Mouse (Mus musculus) urinary bladder, postnatal 25 days (tissue): ENCODE measurements around the gene Cfi.

Source experiments
- DNase-seq: peaks from one replicate; pipeline ENCODE4 v3.0.0; 2022; ENCODE audit warnings: low spot score

Cfi gene

DNA sequence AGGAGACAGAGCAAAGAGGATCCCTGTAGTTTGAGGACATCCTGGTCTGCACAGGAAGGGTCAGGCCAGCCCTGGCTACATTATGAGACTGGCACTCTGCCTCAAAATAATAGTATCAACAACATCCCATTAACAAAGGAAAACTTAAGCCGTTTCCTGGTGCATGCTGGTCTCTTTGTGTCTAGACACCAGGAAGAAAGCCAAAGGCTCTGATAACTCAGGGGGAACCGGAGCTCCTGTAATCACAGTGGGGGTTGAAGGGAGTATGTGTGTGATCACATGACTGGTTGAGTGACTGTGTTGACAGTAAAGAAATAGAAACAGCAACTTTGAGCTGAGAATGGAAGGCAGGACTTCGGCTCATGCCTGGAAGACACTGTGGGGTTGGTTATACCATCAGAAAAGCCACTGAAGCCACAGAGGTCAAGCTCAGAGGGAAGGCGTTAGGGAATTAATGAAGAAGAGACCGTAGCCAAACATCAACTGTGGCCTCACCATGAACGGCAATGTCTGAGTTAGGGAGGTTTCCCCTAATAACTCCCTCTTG, at the start of gene Cfi:
Gene Cfi, plus strand, starts transcription at position 497 of the 547 bp plus-strand sequence.
- DNase-seq = no peak

DNA sequence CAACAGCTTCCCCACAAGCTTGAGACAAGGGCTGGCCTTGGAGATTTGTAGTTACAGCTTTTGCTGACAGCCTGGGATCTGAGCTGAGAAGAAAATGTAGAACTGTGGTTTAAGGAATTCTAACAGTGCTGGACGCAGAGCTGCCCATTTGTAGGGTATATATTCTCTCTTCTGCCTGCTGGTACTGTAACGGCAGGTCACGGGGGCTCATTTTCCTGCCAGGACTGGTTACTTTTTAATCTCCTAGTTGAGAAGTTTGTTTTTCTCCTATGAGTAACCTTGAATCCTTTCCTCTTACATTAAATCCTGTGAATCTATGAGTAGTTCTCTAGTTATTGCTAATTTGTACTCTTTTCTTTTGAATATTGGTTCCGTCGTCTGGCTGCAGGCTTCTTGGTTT, 41.9 kb upstream of the Cfi start:
- no peak for DNase-seq

DNA sequence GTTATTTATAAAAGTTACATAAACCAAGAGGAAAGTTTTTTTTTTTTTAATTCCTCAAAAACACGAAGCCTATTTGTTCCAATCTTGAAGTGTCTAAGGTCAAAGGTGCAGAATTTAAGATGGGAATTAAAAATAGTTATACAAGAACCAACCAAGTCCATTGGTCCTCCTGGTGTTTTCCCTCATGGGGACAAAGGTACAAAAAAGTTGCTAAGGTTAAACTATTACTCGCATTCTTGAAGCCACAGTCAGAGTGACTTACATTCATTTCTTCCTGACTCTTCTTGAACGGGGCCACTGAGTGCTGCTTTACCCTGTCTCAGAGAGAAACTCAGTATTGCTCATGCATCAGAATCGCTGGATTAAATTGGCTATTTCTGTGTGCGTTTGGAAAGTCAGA, 38.3 kb upstream of the Cfi start:
- DNase-seq = no peak

DNA sequence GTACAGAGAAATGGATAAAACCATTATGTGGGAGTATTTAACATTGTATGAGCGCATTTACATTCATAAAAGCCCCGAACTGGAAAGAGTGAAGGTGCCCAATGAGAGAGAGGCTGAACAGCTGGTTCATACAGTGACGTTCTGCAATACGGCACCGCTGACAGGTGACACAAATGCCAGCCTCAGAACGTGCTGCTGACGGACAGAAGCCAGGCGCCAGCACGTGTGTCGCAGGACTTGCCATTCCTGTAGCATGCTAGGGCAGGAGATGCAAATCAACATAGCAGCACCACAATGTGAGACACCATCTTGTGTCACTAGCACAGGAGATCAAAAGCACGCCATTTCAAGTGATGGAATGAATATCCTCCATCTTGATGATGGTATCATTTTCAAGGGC, 37.1 kb upstream of the Cfi start:
- no peak for DNase-seq

DNA sequence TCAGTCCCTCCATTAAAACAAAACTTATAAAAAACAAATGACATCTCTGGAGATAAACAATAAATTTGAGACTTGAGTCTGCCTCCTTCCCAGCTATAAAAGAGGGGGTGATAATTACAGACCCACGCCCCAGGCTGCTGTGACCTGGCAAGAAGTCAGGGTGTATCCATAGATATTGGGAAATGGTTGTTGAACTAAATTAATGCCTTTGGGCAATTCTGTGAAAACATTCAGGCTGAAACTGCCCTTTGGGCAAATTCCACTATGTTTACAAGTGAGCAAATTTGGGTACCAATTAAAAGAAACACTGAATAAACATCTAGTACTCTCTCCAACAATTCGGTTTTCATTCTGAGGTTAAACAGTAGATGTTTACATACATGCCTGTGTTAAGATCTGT, 36.7 kb upstream of the Cfi start:
- DNase-seq = no peak

DNA sequence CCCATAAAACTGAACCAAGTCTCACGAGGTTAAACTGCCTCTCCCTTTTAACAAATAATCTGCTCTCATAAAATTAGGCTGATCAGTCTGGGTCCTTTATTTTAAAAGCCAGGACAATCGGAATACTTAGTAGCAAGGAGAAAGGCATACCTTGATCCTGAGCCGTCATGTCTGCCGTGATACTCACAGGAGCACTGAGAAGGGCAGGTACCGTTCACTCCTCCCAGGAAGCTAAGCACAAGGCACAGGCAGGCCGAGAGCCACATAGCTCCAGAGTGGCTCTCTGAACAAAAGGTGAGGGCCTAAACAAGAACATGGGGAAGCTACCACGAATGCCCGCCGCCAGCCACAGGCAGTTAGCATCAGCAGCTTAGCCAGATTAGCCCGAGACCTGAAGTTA, 31.9 kb upstream of the Cfi start, which contains the start of gene Lrit3:
Gene Lrit3, minus strand, starts transcription at position 266 of the 400 bp plus-strand sequence.
- no peak for DNase-seq

DNA sequence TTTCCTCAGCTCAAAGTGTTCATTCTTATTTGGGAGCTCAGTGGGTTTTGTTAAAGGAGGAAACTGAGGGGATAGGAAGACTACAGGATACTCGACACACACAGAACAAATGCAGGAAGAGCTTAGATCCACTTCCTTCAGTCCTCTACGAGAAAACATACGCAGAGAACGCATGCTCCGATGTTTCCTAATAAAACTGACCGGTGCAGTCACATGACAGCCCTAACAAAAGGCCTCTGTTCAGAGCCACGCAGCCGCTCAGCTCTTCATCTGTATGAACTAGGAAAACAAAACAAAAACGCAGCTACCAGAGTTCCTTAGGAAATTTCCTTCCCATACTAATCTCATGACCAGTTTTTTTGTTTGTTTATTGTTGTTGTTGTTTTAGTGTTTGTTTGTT, 14.8 kb upstream of the Cfi start:
- DNase-seq = no peak

DNA sequence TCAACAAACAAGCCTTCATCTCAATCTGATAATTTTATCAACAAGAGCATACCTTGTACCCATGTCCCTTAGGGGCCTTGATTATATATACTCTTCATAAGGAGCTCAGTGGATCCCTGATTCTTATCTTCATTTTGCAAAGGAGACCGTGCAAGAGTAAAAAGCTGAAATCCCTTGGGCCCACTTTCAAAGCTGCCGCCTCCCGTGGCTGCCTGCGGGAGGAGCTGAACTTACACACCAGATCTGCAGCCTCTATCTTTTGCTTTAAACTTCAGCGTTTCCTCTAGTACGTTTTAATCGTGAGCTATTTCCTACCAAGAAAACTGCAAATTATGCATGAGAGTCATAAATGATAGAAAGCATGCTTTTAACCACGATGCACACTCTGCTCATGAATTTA, 13.9 kb upstream of the Cfi start:
- DNase-seq = no peak

DNA sequence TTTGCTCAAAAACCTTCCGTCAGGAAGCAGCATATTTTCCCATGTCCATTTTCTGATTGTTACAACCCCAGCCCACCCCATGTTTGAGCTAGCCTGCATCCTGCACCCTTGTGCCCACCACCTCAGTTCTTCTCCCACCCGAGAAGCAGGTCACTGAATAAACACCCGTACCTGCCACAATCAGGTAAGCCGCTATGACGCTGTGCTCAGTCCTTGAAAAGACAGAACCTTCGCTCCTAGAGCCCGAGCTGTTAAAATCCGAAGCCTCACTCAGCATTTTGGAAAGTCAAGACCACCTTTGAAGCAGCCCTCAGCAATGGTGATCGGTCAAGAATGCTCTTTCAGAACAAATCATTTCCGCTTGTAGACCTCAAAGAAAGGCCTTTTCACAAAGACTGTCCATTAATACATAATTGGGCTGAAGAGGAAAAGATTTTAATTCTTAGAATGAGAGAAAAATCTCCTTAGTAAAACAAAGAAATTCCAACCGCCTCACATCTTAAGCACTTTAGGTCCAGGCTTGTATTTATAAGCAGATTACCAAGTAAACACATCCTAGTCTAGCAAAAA, 13.4 kb upstream of the Cfi start, which contains the start of gene Rrh:
Gene Rrh, minus strand, starts transcription at position 382 of the 570 bp plus-strand sequence.
- no peak for DNase-seq

DNA sequence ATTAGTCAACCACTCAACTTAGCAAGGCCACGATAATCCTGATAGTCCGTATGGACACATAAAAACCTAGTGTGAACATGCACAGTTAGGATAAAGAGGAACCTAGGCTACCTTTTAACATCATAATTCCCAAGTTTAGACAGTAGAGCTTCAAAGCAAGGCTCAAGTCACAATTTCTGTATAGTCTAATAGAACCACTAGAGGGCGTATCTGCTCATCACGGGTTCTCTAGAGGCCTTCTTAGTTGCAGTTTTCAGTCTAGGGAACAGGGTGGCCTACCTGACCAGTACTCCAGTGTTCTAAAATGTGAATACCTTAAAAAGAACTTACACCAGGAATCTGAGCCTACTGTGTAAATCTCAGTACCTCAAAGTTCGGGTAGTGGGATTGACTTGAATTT, 12.4 kb upstream of the Cfi start:
- DNase-seq = no peak

DNA sequence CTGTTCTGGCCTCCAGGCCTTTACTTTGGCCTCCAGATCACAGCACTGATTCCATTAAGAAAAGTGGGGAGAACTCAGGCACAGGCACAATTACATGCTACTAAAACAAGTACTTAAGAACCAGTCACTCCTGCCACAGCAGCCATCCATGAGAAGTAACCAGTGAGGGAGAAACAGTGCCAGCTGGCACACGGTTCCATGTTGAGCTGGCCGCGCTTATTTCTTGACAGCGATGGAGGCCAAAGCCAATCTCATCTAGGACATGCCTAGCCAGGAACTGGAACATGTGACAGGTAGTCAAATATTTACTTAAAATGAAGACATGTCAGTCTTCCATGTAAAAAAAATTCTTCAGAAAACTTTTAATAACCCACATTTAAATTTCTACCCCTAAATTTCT, 11.5 kb upstream of the Cfi start:
- DNase-seq = no peak

DNA sequence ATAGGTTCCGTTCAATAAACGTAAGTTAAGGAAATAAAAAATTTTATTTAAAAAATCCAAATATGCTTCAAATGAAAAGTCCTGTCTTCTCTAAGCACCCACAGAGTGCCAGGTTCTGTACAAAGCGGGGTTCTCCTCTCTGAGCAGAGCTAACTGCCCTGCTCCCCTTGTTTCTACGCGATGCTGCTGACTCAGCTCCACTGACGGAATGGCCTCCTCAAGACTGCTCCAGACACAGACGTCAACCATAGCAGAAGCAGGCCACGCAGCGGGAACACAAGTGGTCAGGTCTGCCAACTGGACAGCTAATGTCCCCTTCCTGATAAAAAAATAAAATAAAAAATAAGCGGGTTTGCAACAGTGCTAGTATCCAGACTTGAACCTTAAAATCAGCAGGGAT, 10.8 kb upstream of the Cfi start:
- DNase-seq = no peak

DNA sequence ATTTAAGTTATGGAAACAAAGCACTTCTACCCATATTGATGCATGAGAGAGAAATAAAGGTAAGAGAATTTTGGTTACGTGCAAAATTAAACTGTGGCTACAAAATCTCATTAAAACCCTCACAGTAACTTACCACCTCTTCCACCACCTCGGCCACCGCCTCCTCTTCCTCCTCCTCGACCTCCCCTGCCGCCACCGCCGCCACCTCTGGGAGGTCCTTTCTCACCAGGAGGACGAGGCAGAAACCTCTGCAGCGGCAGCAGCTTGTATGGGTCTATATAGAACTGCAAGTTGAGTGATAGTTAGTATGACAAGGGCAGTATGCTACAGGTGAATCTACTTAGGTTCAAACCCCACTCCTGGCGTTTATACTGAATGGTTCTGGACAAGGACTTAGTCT, 9.0 kb upstream of the Cfi start:
- DNase-seq = no peak

DNA sequence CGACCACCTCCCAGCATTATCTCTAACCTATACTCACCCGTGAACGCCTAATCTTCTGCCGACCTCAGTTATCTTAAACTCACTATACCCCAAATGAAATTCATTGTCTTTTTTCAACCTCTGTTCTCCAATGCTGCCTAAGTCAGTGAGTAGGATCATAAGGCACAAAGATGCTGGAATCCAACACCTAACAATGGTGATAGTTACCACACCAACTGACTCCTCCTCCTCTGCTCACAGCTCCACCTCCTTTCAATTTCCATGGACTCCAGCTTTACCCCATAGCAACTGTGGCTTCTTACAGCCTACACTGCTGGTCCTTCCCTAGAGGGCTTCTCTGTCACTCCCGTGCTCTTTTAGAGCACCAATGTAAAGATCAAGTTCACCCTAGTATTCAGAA, 8.0 kb upstream of the Cfi start:
- DNase-seq = no peak

DNA sequence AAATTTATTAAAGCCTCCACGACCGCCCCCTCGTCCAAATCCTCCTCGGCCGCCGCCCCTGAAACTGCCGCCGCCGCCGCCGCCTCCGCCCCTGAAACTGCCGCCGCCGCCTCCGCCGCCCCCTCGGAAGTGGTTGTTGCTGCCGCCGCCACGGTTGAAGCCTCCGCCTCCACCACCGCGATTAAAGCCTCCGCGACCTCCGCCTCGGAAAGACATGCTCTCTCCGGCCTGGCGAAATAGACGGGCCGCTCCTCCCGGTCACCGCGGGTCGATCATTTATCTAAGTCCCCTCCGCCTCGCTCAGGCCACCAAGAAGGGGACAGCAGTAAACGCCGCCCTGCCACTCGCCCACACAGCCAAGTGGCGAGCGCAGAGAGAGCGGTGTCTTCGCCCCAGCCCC, 5.1 kb upstream of the Cfi start:
- peak; percentile 41 for DNase-seq

DNA sequence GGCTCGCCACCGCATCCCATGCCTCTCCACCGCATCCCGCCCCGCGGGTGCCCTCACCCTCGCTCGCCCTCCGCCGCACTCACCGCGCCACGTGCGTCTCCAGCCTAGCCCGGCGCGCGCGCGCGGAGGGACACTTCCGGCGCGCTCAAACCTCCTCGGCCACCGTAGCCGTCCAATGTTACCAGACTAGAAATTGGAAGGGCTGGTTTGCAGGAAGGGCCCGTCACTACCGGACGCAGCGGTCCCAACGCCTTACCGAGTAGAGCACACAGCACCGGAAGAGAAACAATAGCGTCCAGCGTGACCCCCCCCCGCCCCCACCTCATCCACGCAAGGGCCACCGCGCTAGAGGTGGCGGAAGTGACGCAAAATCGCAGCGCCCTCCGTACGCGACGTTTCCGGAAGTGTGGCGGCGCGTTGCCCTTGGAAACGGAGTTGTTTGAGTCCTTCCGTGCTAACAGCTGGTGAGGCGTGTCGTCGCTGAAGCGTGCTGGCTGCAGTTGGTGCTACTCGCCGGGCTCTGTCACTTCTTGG, 4.6 kb upstream of the Cfi start, which contains the start of gene Gar1:
Gene Gar1, minus strand, starts transcription at position 362 of the 534 bp plus-strand sequence.
- DNase-seq = peak; percentile 93

DNA sequence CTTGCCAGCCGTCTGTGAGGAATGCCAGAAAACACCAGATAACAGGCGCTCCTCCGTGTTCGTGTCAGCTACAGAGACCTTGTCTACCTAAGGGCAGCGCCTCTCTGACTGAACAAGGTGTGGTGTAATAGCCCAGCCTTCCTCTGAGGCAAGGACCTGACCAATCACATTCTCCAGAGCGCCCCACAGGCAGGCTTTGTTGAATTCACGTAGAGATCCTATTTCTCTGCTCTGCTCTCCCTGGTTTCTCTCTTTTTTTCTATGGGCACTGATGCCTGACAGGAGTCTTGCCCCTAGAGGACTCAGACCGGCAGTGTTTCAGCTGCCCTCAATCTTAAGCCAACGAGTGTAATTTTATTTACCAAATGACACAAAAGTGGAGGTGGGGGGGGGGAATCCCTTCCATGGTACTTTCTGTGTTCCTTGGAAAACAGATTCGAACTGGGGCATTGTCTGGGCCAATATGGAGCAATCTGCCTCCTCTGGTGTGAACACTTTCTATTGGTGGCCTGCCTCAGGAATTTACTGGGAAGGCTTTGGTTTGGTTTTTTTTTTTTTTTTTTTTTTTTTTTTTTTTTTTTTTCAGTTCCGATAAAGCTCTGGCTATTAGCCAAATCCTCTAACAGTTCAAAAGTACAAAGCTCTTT, 490 bp downstream of the Cfi start:
- DNase-seq = no peak

DNA sequence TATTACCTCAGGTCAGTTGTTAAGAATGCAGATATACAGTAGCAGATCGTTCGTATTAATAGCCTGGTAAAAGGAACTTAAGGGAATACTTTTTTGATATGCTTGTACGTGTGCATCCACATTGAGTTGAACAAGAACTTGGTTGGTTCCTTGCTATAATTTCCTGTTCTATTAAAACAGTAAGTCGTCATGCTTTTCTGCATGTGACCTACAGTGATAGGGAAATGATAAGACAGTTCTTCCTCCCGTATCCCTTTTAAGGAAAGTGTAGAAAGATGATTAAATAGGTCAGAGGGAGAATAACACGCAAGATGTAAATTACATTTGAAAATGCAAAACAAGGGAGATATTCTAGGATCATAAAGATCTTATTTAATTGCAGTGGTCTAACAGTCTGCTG, 1.3 kb downstream of the Cfi start:
- no peak for DNase-seq

DNA sequence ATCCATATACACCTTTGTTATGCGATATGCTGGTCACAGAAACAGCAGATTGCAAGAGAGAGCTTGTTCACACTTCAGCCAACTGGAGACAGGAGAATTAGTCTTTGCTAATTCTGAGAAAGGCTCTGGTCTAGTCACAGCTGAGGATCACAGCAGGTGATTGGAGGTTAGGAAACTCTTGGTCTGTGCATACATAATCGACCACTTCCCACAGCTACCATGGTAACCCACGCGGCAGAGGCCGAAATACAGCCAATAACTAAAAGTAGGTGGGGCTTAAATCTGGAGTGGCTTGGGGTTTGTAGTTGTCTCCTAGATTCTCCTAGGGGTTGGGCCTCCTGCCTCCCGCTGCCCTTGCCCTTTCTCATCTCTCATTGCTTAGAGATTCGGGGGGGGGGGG, 2.3 kb downstream of the Cfi start:
- no peak for DNase-seq

DNA sequence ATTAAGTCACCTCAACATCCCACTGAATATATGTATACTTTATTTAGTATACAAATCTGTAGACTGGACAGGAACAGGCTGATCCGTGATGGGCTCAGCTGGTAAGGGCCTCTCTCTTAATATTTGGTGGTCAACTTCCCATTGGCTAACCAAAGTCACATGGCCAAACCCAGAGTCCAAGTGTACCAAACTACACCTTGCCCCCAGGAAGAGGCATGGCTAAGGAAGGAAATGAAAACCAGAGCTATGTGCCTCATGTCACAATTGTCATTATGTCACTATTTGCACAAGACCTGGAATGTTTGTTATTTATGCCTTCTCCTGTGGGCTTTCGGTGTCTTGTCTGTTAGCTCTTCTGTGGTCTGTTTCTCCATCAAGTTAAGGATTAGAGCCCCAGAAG, 10.2 kb downstream of the Cfi start:
- no peak for DNase-seq

DNA sequence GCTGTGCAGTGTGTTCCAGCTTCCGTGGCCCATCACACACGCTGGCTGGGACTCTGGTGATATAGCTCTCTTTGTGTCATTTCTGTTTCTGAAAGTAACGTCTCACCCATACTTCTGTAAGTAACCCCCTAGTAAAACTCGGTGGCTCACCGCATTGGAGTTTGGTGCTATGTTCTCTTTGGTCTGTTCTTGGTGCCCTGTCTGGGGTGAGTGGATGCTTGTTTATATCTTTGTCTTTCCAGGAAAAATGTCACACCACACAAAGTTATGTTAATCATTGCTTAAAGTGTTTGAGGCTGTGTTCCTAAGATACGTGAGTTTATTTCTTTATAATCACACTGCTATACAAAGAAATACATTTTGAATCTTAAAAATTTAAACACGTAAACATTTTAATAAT, 11.2 kb downstream of the Cfi start:
- DNase-seq = no peak

DNA sequence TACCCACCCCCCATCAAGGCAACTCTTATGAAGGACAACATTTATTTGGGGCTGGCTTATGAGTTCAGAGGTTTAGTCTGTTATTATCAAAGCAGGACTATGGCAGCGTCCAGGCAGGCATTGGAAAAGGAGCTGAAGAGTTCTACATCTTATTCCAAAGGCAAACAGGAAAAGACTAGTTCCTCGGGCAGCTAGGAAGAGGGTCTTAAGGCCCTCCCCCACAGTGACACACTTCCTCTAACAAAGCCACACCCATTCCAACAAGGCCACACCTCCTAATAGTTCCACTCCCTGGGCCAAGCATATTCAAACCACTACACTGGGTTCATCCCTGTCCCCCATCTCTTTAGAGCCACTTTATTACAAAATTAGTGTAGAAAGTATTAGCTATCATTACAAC, 26.9 kb downstream of the Cfi start:
- DNase-seq = no peak

DNA sequence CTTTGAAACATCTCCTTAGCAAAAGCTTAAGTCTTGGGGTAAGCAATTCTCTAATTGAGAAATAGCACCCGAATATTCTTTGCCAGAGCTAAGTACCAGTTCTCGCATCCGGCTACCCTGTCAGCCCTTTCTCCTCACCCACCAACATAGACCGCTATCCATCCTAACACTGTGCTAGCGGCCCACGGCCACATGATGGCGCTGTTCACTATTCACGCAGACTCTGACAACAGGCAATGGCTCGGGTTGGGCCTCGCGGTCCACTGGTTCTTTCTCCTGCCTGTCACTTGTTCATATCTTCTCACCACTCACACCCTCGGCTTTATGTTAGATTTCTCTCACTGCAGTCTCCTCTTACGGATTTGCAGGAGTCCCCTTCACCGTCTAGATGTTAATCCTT, 28.0 kb downstream of the Cfi start:
- peak; percentile 29 for DNase-seq

DNA sequence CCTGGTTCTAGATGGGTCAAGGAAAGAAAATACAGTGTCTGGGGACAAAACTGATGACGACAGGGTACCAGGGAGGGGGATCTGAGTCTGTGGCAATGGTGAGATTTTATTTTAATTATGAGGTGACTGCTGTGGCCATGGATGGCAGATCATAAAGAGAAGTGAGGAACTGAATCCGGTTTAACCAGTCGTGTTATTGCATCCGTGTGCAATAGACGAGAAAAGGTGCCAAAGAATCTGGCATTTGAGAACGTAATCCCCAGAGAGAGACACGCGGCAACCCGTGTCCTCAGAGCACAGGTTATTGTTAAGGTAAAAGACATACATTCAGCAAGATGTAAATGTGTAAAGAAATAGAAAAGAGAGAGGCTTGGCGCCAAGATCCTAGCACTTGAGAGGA, 41.6 kb downstream of the Cfi start:
- no peak for DNase-seq
